Mouse (Mus musculus) B cell, adult (primary cell): Measurements from ENCODE around the gene Rbms3. TPM values are rescaled to one million over a fixed set of nuclear protein-coding genes. Genes with fewer than 3 reads are reported as not detected.

Source experiments
- total RNA-seq: library from RNA; stranded (reverse); gene quantifications from 4 replicates; pipeline ENCODE4 v1.2.4, GENCODE M21; 2023; ENCODE audit not compliant: inconsistent age

The Rbms3 gene
- not detected in 4 replicates for total RNA-seq

GRCm38 (mm10) chr9:117629771-117630170, at the start of gene Rbms3:
TSS of gene Rbms3 (minus strand) at chr9:117629913.

